Mouse (Mus musculus) stomach, postnatal 0 days (tissue): ENCODE data around the gene Gm10447.

ENCODE experiments used
- CTCF ChIP-seq: IDR thresholded peaks from 2 replicates; pipeline ENCODE4 v1.5.1; 2016; ENCODE audit warnings: antibody characterized with exemption, low read depth, mild to moderate bottlenecking, moderate library complexity
- EP300 ChIP-seq: optimal IDR thresholded peaks from 2 replicates; pipeline ENCODE3; 2016; ENCODE audit warnings: antibody characterized with exemption

GRCm38 (mm10) chr11:53469294-53469967, 12.5 kb upstream of the Gm10447 start:
- no peak for TF ChIP-seq CTCF
- no peak for TF ChIP-seq EP300
